Mouse (Mus musculus) liver, embryonic 13.5 days (tissue): Measurements from ENCODE around the gene Tldc1. TPM values are rescaled to one million over a fixed set of nuclear protein-coding genes. Genes with fewer than 3 reads are reported as not detected.

Source experiments
- ATAC-seq: fragments of 200-750 bp; cut with Nextera tagmentation; 2 replicates; pipeline ENCODE4 v1.8.0; 2017; ENCODE audit warnings: low read depth, mild to moderate bottlenecking, moderate number of reproducible peaks, moderate library complexity
- DNase-seq: peaks from one replicate; pipeline ENCODE4 v3.0.0; 2022
- H3K27ac ChIP-seq: fragments of 300-500 bp; sonication (generic); 2 replicates; pipeline ENCODE4 v1.5.1; 2015; ENCODE audit warnings: moderate library complexity, mild to moderate bottlenecking, inconsistent platforms
- H3K27me3 ChIP-seq: fragments of 300-500 bp; sonication (generic); 2 replicates; pipeline ENCODE4 v1.6.1; 2015; ENCODE audit warnings: mild to moderate bottlenecking, inconsistent platforms
- H3K36me3 ChIP-seq: fragments of 300-500 bp; sonication (generic); 2 replicates; pipeline ENCODE4 v1.6.1; 2015; ENCODE audit warnings: mild to moderate bottlenecking, inconsistent platforms
- H3K4me1 ChIP-seq: fragments of 300-500 bp; sonication (generic); replicated peaks from 2 replicates; pipeline ENCODE4 v1.6.1; 2015; ENCODE audit warnings: inconsistent platforms
- H3K4me2 ChIP-seq: fragments of 300-500 bp; sonication (generic); 2 replicates; pipeline ENCODE4 v1.6.1; 2015; ENCODE audit warnings: inconsistent platforms, mild to moderate bottlenecking, moderate library complexity
- H3K4me3 ChIP-seq: fragments of 300-500 bp; sonication (generic); replicated peaks from 2 replicates; pipeline ENCODE4 v1.5.1; 2015; ENCODE audit warnings: mild to moderate bottlenecking, inconsistent platforms
- H3K9ac ChIP-seq: fragments of 300-500 bp; sonication (generic); 2 replicates; pipeline ENCODE4 v1.6.1; 2015; ENCODE audit warnings: mild to moderate bottlenecking, inconsistent platforms
- H3K9me3 ChIP-seq: fragments of 300-500 bp; sonication (generic); replicated peaks from 2 replicates; pipeline ENCODE4 v1.6.1; 2016; ENCODE audit warnings: inconsistent platforms
- WGBS: fragments of 180-500 bp; shearing (Covaris S2); methylation state at CpG from one replicate; pipeline ENCODE4 v1.1.7; 2015; ENCODE audit not compliant: insufficient replicate concordance; 5-methylcytosine and 5-hydroxymethylcytosine counted together
- polyA plus RNA-seq: library from polyadenylated mRNA; unstranded; fragments of >200 nt; fragmentation: Nextera tagmentation; extraction: Ambion mirVana; gene quantifications from 2 replicates; pipeline ENCODE4 v1.2.1, GENCODE M21; 2015

Tldc1 gene
- 4.3 and 4.5 TPM in 2 replicates for polyA plus RNA-seq

DNA sequence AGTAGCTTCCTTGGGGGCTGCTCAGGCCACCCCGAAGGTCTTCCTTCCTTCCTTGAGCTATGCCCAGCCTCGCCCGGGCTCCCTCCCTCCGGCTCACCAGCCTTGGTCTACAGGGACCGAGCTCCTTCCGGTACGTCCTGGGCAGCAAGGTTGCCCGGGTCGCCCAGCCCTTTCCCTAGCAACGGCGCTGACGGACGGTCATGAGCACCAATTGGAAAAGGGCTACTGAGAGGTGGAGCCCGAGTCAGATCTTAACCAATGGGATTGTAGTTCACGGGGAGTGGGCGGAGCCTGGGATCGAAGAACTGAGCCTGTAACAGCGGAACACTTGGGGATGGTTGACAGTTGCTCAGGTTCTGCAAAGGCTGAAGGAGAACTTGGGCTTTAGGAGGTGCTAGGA, at the start of gene Tldc1:
Gene Tldc1, minus strand, starts transcription at position 154 of the 400 bp plus-strand sequence.
- DNase-seq (peak; percentile 99), ATAC-seq (peak; percentile 98)
- Histone ChIP-seq H3K4me1 (peaks cover 21% of the 10 kb centered on the region), H3K4me2 (peak within 1 kb of the TSS; percentile 81), H3K36me3 (no peaks in the 10 kb centered on the region), H3K4me3 (peak within 1 kb of the TSS; percentile 68), H3K27me3 (no peaks in the 10 kb centered on the region), H3K9ac (peak within 1 kb of the TSS; percentile 76), H3K9me3 (no peaks in the 10 kb centered on the region), H3K27ac (peak within 1 kb of the TSS; percentile 24)
- 0% methylated on average over 18 of the region's 18 CpGs for WGBS

DNA sequence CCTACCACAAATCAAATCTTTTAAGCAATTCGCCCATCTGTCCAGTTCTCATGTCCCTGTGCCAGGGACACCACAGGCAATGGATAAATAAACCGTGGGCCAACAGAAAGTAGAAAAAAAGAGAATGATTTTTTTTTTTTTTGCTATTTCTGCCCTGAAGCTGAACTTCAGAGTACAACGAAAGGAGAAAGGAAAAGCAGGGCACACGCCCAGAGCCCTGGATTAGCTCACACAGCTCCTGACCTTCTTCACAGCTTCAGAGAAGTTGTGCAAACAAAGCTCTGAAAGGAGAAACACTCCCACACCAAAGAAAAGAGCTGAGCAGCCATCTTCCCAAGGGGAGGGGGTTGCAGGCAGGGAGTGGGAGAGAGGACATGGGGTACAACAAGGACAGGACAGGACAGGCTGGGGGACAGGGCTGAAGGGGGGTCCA, 49.5 kb upstream of the Tldc1 start:
- peak overlapping the region; percentile 59; the same call in 1 of the 2 replicates for H3K27ac ChIP-seq
- ATAC-seq (no peak), DNase-seq (no peak)
- peak overlapping the region; percentile 17; the same call in 1 of the 2 replicates for H3K4me2 ChIP-seq
- WGBS, result 32% methylated on average over 4 of the region's 4 CpGs
- H3K27me3 ChIP-seq, result no peaks in the 10 kb centered on the region
- no peak overlapping the region for H3K4me3 ChIP-seq
- peaks cover 85% of the 10 kb centered on the region for H3K4me1 ChIP-seq
- no peaks in the 10 kb centered on the region for H3K36me3 ChIP-seq
- H3K9me3 ChIP-seq, result no peaks in the 10 kb centered on the region
- no peak overlapping the region for H3K9ac ChIP-seq

DNA sequence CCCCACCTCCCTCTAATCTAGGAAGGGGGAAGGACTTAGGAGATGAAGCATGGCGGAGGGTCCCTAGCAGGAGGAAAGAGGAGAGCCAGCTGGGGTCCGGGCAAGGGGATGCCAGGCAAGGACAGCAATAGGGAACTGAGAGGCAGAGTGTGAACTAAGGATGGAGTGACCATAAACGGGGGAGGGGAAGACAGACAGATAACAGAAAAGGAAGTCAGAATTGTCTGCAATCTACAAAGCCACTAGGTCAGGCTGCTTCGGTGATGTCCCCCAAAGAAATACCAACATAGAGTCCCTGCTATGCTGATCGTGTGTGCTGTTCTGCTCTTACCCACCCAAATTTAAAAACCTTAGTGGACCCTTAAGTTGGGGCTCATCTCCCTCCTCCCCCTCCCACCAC, 48.8 kb upstream of the Tldc1 start:
- Histone ChIP-seq H3K27ac (peak overlapping the region; percentile 68), H3K4me2 (peak overlapping the region; percentile 17; the same call in 1 of the 2 replicates), H3K4me3 (no peak overlapping the region), H3K9ac (no peak overlapping the region), H3K36me3 (0 out of 2 replicates have a peak, but pooled peaks cover 4% of the 10 kb centered on the region), H3K4me1 (peaks cover 77% of the 10 kb centered on the region), H3K27me3 (no peaks in the 10 kb centered on the region), H3K9me3 (no peaks in the 10 kb centered on the region)
- DNase-seq, result no peak
- WGBS, result 23% methylated on average over 5 of the region's 5 CpGs
- ATAC-seq, result no peak

DNA sequence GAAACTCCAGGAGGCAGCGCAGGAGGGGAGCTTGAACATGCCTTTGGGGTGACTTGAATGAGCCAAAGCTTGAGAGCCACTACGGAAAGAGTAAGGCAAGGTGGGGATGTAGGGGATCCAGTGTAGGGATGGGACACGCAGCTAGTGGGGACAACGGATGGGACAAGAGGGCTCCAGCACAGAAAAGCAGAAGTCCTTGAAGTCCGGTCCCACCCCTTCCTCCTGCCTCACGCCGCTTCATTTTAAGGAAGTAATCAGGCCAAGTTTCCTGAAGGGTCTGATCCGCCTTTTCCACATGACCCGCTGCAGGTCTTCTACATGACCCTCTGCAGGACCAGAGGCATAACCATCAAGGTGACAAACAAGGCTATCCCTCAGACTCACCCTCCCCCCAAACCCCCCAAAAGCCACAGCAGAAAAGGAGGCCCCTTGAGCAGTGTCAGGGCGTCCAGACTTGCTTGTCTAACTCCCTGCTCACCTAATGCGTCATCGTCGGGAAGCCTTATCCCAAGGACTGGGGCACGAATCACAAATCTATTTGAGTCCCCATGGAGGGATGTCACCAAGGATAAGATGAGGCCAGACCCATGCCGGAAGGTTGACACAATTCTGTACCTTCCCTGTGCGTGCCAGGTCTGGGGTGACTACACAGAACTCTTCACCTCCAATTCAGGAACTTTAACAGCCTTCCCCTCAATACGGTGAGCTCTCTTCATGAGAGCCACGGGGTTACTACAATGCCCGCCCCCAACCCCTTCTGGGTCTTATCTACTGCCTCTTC, 47.9 kb upstream of the Tldc1 start:
- peaks cover 11% of the 10 kb centered on the region for H3K36me3 ChIP-seq
- 0 out of 2 replicates have a peak overlapping the region, but pooled peaks have one; percentile 14 for H3K4me2 ChIP-seq
- H3K4me1 ChIP-seq, result peaks cover 69% of the 10 kb centered on the region
- DNase-seq (no peak), ATAC-seq (no peak)
- 30% methylated on average over 19 of the region's 19 CpGs for WGBS
- H3K9me3 ChIP-seq, result no peaks in the 10 kb centered on the region
- no peak overlapping the region for H3K4me3 ChIP-seq
- H3K27ac ChIP-seq, result peak overlapping the region; percentile 68
- no peak overlapping the region for H3K9ac ChIP-seq
- H3K27me3 ChIP-seq, result no peaks in the 10 kb centered on the region

DNA sequence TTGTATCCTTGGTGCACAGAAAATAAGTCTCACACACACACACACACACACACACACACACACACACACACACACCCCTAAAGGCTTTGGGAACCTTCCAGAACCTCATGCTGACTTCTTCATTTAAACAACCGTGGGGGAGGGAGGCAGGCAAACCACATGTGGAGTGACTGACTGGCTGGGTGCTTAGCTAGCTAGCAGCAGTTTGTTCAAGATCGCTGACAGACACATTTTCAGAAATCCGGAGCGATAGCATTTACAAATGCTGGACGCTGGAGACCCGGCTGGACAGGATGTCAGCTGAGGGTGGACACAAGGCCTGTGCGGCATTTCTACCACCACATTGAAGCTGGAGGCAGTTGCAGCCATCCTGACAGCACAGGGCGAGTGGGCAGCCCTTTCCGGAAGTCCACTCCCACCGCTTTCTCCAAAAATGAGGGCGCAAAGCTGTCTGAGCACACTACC, 46.6 kb upstream of the Tldc1 start:
- Histone ChIP-seq H3K27me3 (no peaks in the 10 kb centered on the region), H3K36me3 (peaks cover 20% of the 10 kb centered on the region), H3K4me3 (no peak overlapping the region), H3K4me2 (no peak overlapping the region), H3K27ac (peak overlapping the region; percentile 68), H3K9ac (no peak overlapping the region), H3K4me1 (peaks cover 56% of the 10 kb centered on the region), H3K9me3 (no peaks in the 10 kb centered on the region)
- ATAC-seq (no peak), DNase-seq (no peak)
- WGBS, result 52% methylated on average over 11 of the region's 11 CpGs

DNA sequence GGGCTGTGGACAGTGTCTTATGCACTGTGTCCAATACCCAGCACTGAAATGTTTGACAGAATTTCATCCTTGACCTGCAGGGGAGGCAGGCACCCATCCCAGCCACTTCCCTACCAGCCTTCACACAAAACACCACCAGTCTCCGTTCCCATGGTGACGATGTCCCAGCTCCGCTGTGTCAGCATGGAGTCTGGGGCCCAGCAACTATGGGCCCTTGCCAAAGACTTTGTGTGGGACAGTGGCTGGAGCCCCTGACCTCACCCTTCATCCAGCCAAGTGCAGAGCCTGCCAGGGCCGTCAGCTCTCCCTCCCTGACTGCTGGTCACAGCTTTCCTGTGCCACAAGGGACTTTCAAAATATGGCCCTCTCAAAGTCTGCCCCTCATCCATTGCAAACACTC, 45.9 kb upstream of the Tldc1 start:
- H3K9me3 ChIP-seq, result no peaks in the 10 kb centered on the region
- no peak overlapping the region for H3K4me3 ChIP-seq
- peaks cover 49% of the 10 kb centered on the region for H3K4me1 ChIP-seq
- H3K27me3 ChIP-seq, result no peaks in the 10 kb centered on the region
- WGBS, result 64% methylated on average over 4 of the region's 4 CpGs
- no peak overlapping the region for H3K27ac ChIP-seq
- no peak overlapping the region for H3K9ac ChIP-seq
- ATAC-seq (no peak), DNase-seq (no peak)
- peaks cover 20% of the 10 kb centered on the region for H3K36me3 ChIP-seq
- H3K4me2 ChIP-seq, result no peak overlapping the region

DNA sequence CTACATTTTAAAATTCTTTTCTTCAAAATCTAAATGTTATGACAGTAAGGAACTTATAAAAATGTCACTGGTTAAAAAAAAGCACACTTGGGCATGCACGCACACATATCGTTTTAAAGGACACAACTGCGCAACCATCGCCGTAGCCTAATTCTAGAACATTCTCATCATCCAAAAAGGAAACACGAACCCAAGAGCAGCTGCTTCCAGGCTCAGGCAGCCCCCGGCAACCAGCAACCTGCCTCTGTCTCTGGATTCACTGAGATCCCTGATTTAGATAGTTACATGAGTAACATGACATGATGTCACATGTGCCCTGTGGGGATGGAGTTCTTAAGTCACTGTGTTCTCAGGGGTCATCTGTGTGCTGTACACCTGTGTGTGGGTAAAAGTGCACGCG, 45.1 kb upstream of the Tldc1 start:
- ATAC-seq (no peak), DNase-seq (no peak)
- Histone ChIP-seq H3K4me2 (no peak overlapping the region), H3K9ac (no peak overlapping the region), H3K27me3 (no peaks in the 10 kb centered on the region), H3K9me3 (no peaks in the 10 kb centered on the region), H3K4me3 (no peak overlapping the region), H3K27ac (no peak overlapping the region), H3K4me1 (peaks cover 48% of the 10 kb centered on the region), H3K36me3 (peaks cover 20% of the 10 kb centered on the region)
- 84% methylated on average over 9 of the region's 9 CpGs for WGBS

DNA sequence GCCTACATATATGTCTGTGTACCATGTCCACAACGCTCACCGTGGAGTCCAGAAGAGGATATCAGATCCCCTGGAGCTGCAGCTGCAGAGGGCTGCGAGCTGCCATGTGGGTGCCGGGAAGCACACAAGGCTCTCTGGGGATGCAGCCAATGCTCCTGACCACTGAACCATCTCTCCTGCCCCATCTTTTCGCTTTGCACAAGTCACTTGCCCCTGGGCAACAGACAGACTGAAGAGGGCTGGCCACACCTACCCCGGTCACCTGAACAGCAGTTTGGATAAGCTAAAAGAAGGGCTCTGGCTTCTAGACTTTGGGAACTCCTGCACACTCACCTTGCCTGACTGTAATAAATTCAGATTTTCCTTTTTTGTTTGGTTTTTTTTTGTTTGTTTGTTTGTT, 43.5 kb upstream of the Tldc1 start:
- 77% methylated on average over 6 of the region's 6 CpGs for WGBS
- no peaks in the 10 kb centered on the region for H3K9me3 ChIP-seq
- no peak for DNase-seq
- no peak overlapping the region for H3K4me3 ChIP-seq
- peaks cover 48% of the 10 kb centered on the region for H3K4me1 ChIP-seq
- H3K36me3 ChIP-seq, result peaks cover 20% of the 10 kb centered on the region
- H3K9ac ChIP-seq, result no peak overlapping the region
- H3K27me3 ChIP-seq, result no peaks in the 10 kb centered on the region
- no peak for ATAC-seq
- no peak overlapping the region for H3K27ac ChIP-seq
- no peak overlapping the region for H3K4me2 ChIP-seq

DNA sequence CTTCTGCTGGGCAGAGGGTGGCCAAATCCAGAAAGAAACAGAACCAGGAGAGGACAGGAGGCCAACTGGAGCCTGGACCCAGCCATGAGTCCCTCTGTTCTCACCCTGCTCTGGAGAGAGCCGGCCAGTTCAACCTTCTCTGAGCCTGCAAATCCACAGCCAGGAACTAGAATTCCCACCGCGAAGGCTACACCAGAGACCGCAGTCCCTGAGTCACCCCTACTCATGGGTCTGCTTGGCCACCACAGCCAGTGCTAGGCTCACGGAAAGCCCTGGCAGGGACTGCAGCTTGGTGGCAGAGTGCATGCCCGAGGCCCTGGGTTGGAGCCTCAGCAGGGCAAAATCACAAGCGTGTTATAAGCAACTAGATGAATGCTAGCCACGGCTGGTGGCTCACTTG, 41.8 kb upstream of the Tldc1 start:
- no peak for ATAC-seq
- Histone ChIP-seq H3K4me1 (peaks cover 38% of the 10 kb centered on the region), H3K36me3 (peaks cover 20% of the 10 kb centered on the region), H3K4me3 (no peak overlapping the region), H3K27me3 (no peaks in the 10 kb centered on the region), H3K4me2 (no peak overlapping the region), H3K9me3 (no peaks in the 10 kb centered on the region), H3K9ac (no peak overlapping the region), H3K27ac (no peak overlapping the region)
- 78% methylated on average over 8 of the region's 8 CpGs for WGBS
- no peak for DNase-seq

DNA sequence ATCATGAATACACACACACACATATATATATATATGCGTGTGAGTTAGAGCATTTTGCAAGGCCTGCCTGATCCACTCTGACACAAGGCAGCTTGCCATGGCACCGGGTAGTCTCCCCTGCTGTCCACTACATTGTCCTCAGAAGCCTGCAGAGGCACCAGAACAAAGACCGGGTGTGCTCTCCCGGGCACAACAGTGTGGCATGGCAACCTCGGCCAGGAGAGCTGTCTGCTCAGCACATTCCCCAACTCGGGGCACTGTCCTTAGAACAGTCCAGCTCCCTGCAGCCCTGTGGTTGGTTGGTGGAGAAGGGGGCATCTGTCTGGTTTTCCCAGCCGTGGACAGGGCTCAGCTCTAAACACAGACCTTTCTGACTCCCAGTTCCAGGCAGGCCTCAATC, 41.1 kb upstream of the Tldc1 start:
- Histone ChIP-seq H3K36me3 (peaks cover 20% of the 10 kb centered on the region), H3K4me3 (no peak overlapping the region), H3K4me1 (peaks cover 42% of the 10 kb centered on the region), H3K9ac (no peak overlapping the region), H3K27me3 (no peaks in the 10 kb centered on the region), H3K9me3 (no peaks in the 10 kb centered on the region), H3K27ac (no peak overlapping the region), H3K4me2 (no peak overlapping the region)
- DNase-seq (no peak), ATAC-seq (no peak)
- 65% methylated on average over 7 of the region's 7 CpGs for WGBS

DNA sequence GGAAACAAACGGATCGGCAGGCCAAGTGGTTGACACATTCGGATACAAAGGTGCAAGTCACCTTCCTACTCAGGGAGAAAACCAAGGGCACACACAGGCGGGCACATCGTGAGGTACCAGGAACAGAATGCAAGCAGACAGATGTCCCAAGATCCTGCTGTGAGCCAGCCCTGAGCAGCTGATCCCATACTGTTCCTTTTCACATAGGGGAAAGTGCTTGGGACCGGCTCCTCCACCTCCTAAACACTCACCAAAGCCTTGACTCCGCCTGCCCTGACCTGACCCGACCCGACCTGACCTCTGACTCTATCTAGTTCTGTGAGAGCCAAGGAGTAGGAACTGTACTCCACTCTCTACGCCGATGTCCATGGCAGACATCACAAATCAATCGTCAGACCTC, 39.2 kb upstream of the Tldc1 start:
- peaks cover 20% of the 10 kb centered on the region for H3K36me3 ChIP-seq
- no peaks in the 10 kb centered on the region for H3K9me3 ChIP-seq
- H3K27me3 ChIP-seq, result no peaks in the 10 kb centered on the region
- no peak overlapping the region for H3K27ac ChIP-seq
- no peak overlapping the region for H3K9ac ChIP-seq
- peaks cover 55% of the 10 kb centered on the region for H3K4me1 ChIP-seq
- ATAC-seq, result no peak
- no peak overlapping the region for H3K4me2 ChIP-seq
- DNase-seq, result no peak
- no peak overlapping the region for H3K4me3 ChIP-seq
- WGBS, result 55% methylated on average over 12 of the region's 12 CpGs

DNA sequence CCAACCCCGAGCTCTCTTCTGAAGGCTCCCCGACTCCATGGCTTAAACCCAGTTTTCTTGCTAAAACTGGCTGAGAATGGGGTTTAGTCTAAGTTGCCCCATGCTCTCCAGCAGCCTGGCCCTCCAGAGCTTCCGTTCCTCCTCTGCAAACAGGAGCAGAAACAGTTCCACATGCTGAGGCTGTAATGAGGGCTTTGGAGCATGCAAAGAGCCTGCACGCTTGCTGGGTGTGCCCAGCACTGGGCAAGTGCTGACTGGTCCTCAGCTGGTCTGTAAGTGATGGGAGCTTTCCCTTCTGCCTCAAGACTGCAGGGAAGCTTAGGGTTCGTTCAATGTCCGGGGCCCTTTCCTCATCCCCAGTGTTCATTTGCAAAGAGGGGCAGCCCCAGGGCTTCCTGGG, 38.0 kb upstream of the Tldc1 start:
- H3K9ac ChIP-seq, result no peak overlapping the region
- peaks cover 67% of the 10 kb centered on the region for H3K4me1 ChIP-seq
- ATAC-seq, result no peak
- WGBS, result 67% methylated on average over 6 of the region's 6 CpGs
- no peak overlapping the region for H3K4me2 ChIP-seq
- no peaks in the 10 kb centered on the region for H3K27me3 ChIP-seq
- peaks cover 10% of the 10 kb centered on the region for H3K36me3 ChIP-seq
- DNase-seq, result no peak
- no peaks in the 10 kb centered on the region for H3K9me3 ChIP-seq
- no peak overlapping the region for H3K4me3 ChIP-seq
- no peak overlapping the region for H3K27ac ChIP-seq
